Comparison of ENCODE assay signal across 1 mouse cellular context in genomic region chr11:111774108-111774679, GRCm38 (mm10).
A peak's percentile ranks its signal among the peaks of the same experiment; 100 is the strongest.
TF ChIP-seq lines count a peak whose summit lies in the region.

No protein-coding gene starts in this region.

TF ChIP-seq in MEL, 35 proteins besides CTCF, POLR2A, EP300 and RAD21 (continued from another document):
- TF ChIP-seq RCOR1 (IDR thresholded peaks at IDR 0.05; ENCODE audit: low read depth, low read length) (peak; percentile 99), GATA1 (IDR thresholded peaks at IDR 0.05; ENCODE audit: low read depth, low read length) (peak; percentile 98), CHD2 (IDR thresholded peaks at IDR 0.05; ENCODE audit: low read length) (no peak; the same call in 1 of the 2 replicates), BHLHE40 (IDR thresholded peaks at IDR 0.05; ENCODE audit: borderline replicate concordance, low read depth, low read length) (peak; percentile 76; the same call in 1 of the 2 replicates), TAL1 (IDR thresholded peaks at IDR 0.05; ENCODE audit: low read length) (peak; percentile 79), MAFK (IDR thresholded peaks at IDR 0.05; ENCODE audit: borderline replicate concordance, low read depth, low read length) (peak; percentile 81), TBP (IDR thresholded peaks at IDR 0.05; ENCODE audit: low read depth, low read length) (no peak), TCF12 (IDR thresholded peaks at IDR 0.05; ENCODE audit: low read depth, low read length) (peak; percentile 100), E2F4 (IDR thresholded peaks at IDR 0.05; ENCODE audit: borderline replicate concordance, low read depth, low read length) (no peak), GABPA (IDR thresholded peaks at IDR 0.05; ENCODE audit: low read depth, low read length) (no peak), USF2 (IDR thresholded peaks at IDR 0.05; ENCODE audit: borderline replicate concordance in 1 of 2, insufficient read depth in 1 of 2, low read depth in 1 of 2, low read length in 2 of 2) (no peak), KAT2A (conservative IDR thresholded peaks at IDR 0.05; ENCODE audit: low read depth, low read length) (peak; percentile 25; the same call in 1 of the 2 replicates), MYB (IDR thresholded peaks at IDR 0.05; ENCODE audit: low read depth, low read length) (no peak)
